Mouse (Mus musculus) urinary bladder, postnatal 36 days (tissue): Measurements from ENCODE around the gene Mcrs1.
"Not testable (repeated sequence)": the region's sequence is repeated elsewhere in the genome, so short reads cannot be mapped to it uniquely, and the experiment has no call there.

Experiments
- DNase-seq, 2 experiments: peaks; one replicate each; pipeline ENCODE4 v3.0.0; 2022; ENCODE audit warnings: low spot score in 2 of 2, mixed read lengths in 1 of 2

Mcrs1 gene

DNA sequence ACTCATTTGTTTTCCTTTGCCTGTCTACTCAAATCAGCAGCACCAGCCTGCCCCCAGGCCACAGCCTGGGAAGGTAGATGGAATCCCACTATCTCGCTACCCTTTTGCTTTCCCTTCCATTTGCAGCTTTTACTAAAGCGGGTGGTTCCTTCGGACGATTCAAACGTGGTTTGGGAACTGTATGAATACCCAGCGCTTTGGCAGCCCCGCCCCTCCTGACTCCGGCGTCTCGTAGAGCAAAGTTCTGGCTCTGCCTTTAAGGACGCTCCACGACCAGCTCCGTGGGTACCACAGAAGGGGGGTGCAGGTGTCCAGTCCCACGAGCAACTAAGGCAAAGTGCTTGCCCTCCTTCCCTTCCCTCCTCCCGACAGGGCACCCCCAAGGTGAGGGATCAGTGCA, 650 bp downstream of the Mcrs1 start:
- DNase-seq, result not testable (repeated sequence)

DNA sequence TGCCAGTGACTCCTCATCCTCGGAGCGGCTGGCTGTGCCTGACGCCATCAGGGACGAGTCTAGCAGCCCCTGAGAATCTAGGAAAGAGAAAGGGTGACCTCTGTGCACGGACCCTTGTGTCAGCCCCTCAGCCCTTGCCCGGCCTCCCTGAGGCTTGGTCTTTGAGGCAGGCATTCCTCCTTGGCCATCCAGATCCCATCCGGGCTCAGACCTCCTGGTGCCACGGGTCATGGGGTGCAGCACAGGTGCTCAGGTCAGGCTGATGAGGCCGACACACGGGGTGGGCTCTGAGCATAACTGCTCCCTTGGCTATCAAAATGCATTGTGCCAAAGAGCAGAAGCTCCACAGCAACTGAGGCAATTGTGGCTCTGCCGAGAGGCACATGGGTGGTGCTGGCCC, 1.8 kb downstream of the Mcrs1 start:
- DNase-seq, result no peak

DNA sequence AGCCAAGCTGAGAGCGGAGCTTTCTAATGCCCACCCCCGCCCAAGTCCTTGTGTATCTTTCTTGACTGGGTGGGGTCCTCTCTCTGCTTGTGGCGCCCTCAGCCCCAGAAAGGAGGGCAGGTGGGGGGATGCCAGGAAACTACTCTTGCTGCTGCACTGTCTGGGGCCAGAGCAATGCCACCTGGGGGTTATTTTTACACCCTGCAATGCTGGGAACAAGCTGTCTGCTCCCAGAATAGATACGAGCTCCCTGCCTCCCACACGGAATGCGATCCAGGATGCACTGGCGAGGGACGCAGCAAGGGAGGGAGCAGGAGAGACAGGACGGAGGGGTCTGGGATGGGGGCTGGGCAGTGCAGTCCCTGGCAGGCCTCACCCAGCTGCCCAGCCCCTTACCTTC, 2.8 kb downstream of the Mcrs1 start:
- no peak for DNase-seq

DNA sequence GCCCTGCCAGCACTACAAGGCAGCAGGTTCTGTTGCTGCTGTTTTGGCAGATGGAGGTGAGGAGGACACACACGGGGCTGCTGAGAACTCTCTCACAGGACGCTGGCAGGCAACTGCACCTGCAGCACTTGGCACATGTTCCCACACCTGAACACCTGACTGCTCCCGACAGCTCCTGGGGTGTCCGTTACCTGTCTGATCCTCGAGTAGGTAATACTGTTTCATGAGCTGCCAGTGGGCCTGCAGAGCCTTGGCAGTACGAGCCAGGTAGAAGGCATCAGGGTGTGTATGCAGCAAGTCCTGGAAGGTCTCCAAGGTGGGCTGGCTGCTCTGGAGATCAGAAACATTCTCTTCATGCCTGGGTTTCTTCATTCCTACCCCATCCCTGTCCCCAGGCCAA, 5.0 kb downstream of the Mcrs1 start:
- not testable (repeated sequence) for DNase-seq

DNA sequence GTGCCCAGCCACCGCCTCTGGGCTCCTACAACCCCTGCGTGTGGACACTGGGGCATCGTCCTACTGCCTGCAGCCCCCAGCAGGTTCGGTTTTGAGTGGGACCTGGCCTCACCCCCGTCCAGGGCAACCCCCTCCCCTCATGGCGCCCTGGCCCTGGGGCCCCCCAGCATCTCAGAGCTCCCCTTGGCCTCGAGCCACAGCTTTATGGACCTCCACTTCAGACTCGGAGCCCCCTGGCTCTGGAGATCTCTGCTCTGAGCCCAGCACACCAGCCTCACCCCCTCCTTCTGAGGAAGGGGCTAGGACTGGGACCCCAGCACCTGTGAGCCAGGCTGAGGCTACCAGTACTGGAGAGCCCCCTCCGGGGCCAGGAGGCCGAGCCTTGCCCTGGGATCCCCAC, 9.7 kb downstream of the Mcrs1 start:
- no peak for DNase-seq

DNA sequence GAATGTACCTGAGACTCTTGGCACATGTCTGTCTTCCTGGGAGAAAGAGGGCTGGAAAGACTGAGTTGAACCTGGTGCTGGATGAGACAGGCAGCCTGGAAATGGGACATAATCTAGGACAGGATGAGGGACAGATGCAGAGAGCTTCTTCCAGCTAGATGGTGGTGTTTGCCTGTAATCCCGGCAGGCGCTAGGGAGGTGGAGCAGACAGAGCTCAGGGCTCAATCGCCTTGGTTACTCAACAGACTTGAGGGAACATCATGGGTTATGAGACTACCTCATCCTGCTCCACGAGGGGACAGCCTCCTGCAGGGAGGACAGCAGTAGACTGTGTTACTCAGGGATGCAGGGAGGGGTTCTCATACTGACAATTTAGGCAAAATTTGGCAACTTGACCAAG, 10.5 kb downstream of the Mcrs1 start:
- DNase-seq, result no peak

DNA sequence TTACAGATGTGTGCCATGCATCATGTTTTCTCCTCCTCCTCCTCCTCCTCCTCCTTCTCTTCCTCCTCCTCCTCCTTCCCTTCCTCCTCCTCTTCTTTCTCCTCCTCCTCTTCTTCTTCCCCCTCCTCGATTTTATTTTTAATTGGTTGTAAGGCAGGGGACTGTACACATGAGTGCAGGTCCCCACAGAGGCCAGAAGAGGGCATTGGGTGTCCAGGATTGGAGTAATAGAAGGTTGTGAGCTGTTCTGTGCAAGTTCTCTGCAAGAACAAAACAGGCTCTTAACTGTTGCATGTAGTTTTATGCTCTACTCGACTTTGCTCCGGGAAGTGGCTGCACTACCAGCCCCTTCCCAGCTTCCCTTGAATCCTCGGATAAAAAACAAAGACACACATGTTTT, 11.6 kb downstream of the Mcrs1 start:
- no peak for DNase-seq

DNA sequence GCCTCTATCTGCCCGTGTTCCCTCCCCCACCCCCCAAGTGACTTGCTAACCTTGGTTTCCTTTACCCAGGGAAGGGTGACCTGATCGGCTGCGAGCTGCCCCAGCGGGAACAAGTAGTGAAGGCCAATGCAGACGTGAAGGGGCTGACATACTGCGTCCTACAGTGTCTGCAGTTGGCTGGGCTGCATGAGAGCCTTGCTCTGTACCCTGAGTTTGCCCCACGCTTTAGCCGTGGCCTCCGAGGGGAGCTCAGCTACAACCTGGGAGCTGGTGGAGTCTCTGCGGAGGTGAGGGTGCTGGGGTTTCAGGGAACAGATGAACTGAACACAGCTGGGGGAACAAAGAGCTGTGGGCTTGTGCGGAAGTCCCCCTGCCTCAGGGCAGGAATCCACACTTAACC, 13.8 kb downstream of the Mcrs1 start:
- DNase-seq, result no peak

DNA sequence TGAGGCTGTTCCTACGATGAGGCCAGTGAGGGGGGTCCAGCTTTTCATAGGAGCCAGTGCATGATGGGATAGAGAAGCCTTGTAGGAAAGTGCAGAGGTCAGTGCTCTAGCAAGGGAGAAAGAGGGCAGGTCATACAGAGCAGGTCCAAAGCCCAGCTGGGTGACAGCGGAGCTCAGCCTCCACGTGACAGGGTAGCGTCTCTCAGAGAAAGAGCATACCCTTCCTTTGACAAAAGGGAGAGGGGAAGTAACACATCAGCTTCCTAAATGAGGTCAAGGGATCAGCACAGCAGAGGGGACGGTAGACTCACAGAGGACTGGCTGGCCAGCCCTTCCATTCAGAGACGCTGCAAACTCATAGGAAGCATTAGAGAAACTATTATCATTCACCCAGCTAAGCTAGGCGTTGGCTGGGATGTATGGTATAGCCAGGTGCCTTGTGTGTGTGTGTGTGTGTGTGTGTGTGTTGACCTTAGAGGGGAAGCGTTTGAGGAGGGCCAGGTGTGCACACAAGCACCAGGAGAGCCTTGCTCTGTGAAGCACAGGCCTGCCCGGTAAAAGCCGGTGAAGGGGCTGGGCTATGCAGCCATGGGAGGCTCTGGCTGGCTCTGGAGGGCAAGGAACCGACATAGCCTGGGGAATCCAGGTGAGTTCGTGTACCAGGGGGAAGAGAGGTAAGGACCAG, 17.3 kb downstream of the Mcrs1 start:
- no peak for DNase-seq

DNA sequence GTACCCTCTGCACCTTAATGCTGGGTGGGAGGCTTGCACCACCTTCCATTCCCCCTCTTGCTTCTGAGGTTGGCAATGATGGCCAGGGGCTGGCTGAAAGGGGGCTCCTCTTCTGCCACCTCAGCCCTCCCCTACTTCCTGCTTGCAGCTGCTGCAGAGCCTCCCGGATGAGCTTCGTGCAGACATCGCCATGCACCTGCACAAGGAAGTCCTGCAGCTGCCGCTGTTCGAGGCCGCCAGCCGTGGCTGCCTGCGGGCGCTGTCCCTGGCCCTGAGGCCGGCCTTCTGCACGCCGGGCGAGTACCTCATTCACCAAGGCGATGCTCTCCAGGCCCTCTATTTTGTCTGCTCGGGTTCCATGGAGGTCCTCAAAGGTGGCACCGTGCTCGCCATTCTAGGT, 18.0 kb downstream of the Mcrs1 start:
- no peak for DNase-seq

DNA sequence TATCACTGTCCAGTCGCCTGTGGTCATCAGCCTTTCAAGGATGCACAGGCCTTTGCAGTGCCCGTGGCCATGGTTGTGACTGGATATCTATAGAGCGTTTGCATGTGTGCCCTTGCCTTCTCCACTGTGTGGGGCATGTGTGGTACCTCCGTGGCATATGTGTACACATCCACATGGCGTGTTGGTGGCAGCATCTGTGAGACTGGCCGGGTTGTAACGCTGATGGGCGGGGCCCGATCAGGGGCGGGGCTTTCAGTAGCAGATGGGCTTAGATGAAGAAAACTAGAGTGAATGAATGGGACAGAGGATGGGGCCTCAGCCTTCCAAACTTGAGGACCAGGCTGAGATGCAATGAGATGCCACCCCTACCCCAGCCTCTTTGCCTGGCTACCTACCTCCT, 19.8 kb downstream of the Mcrs1 start:
- no peak for DNase-seq

DNA sequence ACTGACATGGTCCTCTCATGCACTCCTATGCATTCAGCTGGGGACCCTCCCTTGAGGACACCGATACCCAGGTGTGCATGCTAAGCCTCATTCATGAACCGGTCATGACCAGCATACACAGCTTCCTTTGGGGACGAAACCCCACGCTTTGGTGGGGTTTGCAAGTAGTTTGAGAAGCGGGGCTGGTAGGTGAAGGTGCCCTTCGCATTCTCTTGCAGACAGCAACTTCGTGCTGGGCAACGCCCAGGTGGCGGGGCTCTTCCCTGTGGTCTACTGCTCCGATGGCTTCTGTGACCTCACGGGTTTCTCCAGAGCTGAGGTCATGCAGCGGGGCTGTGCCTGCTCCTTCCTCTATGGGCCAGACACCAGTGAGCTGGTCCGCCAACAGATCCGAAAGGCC, 25.7 kb downstream of the Mcrs1 start:
- DNase-seq, result no peak

DNA sequence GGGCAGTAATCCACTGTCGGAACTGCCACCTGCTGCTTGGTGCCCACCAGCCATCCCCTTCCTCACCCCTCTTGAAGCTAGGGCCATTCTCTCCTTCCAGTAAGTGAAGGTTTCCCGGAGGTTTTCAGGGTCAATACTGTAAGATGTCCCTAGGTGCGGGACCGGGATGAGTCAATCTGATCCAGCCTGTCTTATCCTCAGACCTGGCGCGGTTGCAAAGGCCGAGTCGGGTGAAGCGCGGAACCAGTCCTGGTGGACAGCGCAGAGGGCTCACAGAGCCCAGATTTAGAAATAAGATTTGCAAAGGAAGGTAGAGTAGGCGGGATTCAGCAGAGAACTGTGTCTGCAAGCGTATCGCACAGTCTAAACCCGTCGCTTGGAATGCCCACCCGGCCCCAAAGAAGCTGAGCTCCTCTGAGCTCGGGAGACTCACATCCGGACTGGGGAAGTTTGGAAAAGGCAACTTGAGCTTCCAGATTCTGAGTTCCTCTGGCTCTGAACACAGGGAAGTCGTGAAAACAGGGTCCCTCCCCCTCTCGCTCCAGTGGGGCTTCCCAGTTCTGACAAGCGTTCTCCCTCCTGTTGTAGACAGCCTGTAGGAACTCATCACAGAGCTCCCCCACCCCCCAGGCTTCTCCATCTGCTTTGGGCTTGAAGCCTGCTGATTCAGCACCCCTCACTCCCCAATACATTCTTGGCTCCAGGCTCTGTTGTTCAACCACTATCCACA, 26.5 kb downstream of the Mcrs1 start:
- DNase-seq, result no peak

DNA sequence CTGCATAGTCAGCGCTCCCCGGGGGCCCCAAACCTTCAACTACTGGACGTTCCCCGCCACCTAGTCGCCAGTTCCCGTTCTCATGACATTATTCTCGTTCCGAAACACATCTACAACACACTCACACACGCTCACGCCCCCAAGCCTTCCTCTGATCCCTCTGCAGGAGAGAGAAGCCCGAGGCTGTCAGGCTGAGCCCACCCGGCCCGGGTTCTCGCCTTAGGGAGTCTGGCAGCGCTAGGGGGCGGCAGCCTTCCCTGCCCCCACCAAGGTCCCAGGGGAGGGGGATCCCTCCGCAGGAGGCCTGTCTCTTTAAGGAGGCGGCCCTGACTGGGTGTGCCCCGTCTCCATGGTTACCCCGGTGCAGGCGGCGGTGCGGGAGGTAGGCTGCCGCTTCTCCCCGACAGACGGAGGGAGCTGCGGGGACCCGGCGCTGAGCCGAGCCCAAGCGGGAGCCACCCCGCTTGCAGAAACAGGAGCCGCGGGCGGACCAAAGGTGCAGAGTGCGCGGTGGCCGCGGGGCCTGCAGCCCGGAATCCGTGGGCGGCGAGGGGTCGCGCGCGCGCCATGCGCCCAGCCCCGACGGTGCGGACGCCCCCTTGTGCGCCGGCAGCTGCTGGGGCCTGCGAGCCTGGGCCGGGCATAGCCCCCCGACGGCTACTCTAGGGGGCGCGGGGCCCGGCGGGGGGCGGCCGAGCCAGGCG, 27.4 kb downstream of the Mcrs1 start, which contains the start of gene Kcnh3:
TSS of gene Kcnh3 (plus strand) at position 654 of the 704 bp plus-strand sequence.
- DNase-seq, result peak; percentile 26 to 46

DNA sequence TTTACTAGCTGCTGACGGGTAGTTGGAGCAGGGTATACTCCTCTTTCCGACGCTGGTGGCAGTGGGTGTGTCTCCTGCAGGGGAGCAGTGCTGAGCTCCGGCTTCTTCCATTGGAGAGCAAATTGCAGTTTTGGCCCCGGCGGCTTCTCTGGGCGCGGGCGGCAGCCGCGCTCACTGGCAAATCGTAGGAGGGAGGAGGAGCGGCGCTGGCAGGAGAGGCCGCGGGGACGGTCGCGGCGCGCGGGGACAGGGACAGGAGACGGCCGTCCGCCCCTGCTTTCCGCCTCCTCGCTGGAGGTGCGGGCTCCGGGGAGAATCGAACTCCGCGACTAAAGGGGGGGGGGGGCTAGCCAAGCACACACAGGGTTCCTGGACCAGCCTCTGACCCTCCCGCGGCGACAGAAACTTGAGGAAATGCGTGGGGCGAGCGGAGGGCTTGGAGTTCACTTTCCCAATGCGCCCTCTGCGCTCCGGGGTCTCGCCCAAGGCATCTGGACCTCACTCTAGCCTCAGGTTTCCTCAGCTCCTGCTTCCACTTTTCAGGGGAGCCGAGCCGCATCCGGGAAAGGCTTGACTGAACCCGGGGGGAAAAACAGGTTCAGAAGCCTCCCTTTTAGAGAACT, 28.1 kb downstream of the Mcrs1 start:
- peak; percentile 16 to 28 for DNase-seq

DNA sequence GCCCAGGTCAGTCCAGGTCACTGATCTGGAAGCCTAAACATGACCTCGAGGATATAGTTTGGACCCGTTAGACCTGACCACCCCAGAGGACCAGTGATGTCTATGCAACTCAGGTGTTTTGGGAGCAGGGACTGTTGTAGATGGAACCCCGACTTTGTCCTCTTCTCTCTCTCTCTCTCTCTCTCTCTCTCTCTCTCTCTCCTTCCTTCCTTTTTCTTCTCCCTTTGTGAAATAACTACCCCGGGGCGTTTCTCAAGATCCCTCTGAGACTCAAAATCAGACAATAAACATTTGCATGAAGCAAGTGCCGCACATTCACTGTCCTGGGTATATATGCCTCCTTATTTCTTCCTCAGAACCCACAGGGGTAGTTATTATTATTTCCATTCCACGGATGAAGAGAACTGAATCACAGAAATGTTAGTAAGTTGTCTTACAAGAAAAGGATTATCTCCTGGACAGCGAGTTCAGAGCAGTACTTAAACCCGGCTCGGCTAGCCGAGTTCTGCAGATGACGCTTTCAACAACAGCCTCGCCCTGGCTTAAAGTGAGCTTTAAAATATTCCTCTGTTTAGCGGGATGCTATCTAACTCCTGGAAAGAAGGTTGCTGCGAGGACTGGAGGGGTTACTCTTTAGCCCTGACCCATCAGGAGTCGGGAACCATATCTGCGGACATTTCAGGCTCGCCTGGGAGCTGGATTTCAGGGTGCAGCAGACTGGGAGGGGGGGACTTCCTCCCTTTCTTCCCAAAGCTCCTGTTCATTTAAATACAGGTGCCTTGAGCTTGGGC, 28.8 kb downstream of the Mcrs1 start:
- DNase-seq, result no peak

DNA sequence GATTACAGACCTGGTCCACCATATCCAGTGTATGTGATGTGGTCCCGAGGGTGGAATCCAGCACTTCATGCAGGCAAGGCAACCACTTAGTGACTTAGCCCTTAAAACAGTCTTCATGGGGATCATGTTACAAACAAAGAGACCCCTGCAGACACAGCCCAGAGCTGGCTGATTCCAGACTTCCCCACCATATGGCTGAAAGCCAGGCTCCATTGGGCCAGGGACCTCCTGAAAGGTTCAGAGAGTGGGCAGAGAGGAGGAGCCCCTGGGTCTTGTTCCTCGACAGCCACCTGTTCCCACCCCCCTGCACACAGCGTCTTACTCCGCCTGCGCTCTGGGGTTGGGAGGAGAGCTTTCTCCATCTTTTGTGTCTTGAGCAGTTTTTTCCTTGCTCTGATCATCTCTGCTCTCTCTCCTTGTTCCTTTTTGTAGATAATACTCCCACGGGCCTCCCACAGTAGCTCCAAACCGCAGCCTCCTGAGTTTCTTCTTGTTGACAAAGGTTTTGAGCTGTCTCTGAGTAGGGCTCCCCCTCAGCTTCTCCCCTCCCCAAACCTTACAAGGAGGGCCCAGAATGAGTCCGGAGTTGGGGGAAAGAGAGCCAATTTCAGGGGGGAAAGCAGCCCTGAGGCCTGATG, 30.3 kb downstream of the Mcrs1 start:
- no peak for DNase-seq

DNA sequence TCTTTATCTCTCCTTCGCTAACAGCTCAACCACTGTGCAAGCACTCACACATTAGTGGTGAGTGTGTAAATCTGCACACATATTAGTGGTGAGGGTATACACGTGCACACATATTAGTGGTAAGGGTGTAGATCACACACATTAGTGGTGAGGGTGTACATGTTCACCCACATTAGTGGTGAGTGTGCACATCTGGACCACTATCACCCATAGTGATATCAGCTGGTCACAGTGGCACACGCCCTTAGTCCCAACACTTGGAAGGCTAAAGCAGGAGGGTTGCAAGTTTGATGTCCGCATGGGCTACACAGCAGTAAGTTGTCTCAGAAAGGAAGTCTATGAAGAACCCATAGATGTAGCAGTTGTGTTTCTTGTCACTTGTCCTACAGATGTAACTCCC, 34.1 kb downstream of the Mcrs1 start:
- DNase-seq, result no peak

DNA sequence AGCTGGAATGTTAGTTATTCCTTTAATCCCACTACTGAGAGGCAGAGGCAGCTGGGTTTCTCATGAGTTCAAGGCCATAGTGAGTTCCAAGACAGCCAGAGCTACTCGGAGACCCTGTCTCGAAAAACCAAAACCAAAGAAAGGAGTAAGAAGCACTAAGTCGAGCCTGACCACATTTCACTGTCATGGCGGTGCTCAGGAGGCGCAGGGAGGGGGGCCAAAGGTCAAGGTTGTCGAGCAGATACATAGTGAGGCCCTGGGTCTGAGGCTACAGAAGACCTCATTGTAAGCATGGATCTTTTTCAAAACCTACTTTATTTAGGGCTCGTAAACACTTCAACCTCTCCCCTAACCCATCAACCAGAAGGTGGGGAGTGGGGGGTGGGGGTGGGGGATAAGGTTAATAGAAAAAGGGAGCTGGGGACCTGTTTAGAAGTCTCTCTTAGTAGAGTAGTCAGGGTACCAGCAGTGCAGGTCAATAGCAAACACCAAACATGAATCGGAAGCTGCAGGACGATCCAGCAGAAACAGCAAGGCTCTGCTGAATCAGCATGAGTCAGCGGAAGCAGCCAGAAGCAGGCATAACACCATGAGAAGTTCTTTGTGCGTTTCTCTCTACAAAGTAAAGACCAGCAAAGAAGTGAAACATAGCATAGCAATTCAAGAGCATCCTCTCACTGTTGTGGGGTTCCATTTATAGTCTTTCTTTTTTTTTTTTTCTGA, 35.9 kb downstream of the Mcrs1 start:
- DNase-seq, result no peak

DNA sequence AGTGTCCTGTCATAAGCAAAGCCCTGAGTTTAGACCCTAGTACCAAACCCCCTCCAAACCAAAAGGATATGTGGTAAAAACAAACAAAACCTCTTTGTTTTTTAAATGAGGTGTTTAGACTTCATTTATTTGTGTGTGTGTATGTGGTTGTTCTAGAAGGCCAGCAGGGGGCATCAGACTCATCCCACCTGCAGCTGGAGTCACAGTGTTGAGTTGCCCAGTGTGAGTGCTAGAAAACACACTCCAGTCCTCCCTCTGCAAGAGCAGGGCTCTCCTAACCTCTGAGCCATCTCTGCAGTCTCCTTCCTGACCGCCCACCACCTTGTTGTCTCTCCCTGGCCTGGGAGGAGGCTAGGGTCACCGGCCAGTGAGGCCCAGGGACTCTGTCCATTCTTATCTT, 36.8 kb downstream of the Mcrs1 start:
- no peak for DNase-seq
